Mouse (Mus musculus) activated CD4-positive, CD25-positive, alpha-beta regulatory T cell, adult 4 months (primary cell): Measurements from ENCODE around the gene Ank. TPM values are rescaled to one million over a fixed set of nuclear protein-coding genes. Genes with fewer than 3 reads are reported as not detected.

Experiments
- ATAC-seq: one replicate; pipeline ENCODE4 v1.8.0; 2017
- polyA plus RNA-seq, 2 experiments: library from polyadenylated mRNA; unstranded; fragments of 100-300 nt; shearing (Covaris generic); gene quantifications; one replicate each; pipeline ENCODE4 v1.2.1; 2017

Ank gene
- polyA plus RNA-seq, 2 experiments from 2014 or later, result 11.4 to 12.1 TPM

DNA sequence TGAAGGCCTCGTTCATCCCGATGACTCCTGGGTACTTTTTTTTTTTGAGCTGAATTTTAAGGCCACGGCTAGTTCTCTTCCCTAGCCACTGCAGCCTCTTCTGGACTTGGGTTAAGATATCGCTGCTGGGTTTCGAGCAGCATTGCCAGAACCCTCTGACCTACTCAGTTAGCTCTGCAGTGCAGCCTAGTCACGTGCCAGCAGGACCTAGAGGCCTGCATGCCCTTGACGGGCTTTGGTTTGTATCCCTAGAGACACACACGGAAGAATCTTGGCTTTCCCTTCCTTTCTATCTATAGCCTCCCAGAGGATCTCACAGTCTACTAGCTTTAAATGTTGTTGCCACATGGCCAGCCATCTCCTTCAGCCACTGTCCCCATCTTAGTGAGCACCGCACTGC is 73.3 kb downstream of the Ank start:
- ATAC-seq, result no peak

GRCm38 (mm10) chr15:27545203-27545602 is 78.7 kb downstream of the Ank start:
- ATAC-seq, result no peak

DNA sequence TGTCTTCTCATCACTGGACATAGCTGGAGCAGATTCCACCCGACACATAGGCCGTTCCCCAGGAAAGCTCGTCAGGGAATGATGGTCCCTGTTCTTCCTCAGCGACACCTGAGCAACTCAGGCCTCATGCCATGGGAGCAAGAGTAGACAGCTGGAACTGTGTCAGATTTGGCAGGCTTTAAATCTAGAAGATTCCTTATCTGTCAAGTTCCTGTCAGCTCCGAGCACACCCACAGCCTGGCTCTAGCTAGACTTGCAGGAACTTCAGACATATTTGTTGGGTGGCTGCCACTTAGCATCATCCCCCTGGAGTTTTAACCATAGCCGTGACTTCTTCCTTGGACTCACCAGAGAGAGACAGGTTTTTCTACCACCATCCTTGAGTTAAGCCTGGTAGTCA is 81.6 kb downstream of the Ank start:
- no peak for ATAC-seq

DNA sequence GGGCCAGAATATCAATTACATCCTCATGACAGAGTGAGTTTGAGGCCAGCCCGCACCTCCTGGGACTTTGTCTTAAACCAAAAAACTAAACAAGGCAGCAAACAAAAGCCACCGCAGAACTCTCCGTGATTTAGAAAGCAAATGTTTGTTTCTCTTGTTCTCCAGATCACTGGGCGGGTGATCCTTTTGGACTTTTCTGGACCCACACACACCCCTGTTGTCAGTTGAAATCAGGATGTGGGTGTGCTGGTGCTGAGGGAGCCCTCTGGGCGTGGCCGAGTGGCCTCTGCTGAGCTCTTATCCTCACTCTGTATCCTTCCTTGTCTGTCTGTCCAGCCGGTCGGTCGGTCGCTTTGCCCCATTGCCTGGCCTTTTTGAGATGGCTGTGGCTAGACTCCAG is 82.6 kb downstream of the Ank start:
- ATAC-seq, result no peak

- no peak for ATAC-seq
Observed at GRCm38 (mm10) chr15:27549878-27550277, 83.4 kb downstream of the Ank start.

DNA sequence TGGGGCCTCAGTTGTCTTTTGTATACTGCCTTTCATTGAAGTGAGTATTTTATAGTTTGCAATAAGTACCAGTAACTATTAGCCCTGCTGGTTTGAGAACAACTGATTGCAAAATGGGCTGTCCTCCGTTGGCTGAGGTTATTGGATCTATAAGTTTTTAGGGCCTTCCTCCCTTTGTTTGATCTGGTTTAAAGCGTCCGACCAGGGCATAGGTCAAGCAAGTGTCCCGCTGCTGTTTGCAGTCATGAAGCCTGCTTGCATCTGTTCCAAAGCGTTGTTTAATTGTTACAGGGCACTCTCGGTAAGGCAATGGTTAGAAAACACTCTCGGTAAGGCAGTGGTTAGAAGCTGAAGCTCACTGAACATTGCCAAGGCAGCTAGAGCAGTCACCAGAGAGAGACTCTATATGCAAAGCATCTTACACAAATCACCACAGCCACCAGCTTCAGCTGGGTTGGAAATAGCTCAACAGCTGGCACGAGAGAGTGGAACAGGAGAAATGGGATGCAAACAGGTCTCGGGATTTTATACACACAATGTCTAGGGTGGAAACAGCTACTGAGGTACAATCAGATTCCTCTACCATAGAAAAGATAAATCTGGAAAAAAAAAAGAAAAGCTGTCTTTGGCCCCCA is 84.0 kb downstream of the Ank start:
- ATAC-seq, result no peak

GRCm38 (mm10) chr15:27551117-27552114 is 84.9 kb downstream of the Ank start:
- ATAC-seq, result no peak

DNA sequence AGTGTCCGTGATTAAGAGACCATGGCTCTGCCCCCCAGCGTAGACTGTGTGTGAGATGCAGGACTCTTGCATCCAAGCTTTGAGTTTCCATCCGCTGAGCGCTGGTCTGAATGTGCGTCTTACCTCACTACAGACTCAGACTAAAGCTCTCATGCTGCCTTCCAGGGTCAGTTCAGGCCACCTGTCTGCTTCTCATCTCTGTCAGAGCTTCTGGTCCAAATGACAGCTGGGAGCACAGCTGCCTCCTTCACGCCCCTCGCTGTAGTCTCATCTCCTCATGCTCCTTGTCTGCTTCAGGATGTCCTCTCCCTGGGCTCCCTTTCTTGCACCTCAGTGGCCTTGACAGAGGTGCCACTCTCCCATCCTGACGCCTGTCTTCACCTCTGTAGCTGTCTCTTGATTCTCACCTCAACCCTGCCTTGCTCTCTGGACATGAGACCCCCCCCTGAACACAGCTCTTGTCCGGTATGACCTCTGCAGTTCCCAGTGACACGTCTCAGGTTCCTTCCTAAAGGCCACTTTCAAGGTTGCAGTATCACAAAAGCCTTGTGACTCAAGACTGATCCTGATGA is 85.7 kb downstream of the Ank start:
- ATAC-seq, result no peak

DNA sequence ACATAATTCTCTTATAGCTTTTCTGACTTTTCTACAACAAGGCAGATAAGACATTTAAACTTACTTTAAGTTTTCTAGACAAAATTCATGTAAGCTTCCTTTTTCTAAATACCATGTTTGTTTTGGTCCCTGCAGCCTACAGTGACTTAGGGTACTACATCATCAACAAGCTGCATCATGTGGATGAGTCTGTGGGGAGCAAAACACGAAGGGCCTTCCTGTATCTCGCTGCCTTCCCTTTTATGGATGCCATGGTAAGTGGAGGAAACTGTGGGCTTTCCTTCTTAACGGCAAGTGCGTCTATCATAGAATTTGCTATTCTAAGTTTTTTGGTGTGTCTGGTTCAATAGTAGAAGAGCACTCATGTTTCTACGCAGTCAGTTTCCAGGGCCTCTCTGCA is 87.1 kb downstream of the Ank start:
- ATAC-seq, result no peak

GRCm38 (mm10) chr15:27558456-27559147 is 92.1 kb downstream of the Ank start:
- no peak for ATAC-seq

DNA sequence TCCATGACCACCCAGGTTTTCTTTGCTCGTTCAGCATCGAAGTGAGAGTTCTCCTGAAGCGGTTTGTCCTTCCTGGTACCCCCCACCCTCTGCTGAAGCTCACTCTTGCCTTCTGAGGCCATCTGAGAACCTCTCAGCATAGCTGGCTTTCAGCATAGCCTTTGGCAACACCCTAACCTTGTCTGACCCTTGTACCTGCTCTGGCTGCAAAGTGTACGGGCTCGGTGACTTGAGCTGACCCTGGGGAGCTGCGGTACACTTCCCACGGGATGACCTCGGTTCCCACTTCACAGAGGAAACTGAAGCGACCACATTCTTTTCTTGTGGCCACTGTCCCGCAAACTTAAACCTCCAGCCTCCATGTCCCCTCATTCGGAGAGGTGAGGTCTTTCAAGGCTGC is 93.8 kb downstream of the Ank start:
- ATAC-seq, result no peak

GRCm38 (mm10) chr15:27564106-27565100 is 97.9 kb downstream of the Ank start:
- ATAC-seq, result no peak

- no peak for ATAC-seq
Observed at GRCm38 (mm10) chr15:27565626-27566185, 99.2 kb downstream of the Ank start.

DNA sequence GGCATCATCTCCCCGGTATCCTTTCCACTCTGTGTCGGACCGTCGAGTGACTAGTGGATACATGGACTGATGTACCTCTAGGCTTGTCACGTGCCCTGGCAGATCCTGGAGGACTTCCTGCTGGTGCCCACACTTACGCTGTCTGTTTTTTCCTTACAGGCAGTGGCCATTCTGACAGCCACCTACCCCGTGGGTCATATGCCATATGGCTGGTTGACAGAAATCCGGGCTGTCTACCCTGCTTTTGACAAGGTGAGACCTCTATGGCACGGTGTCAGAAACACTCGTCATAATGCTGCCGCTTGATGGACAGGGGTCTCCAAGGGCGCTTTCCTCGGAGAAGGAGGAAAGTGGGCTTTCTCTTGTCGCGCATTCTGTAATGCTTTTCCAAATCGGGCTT is 100.9 kb downstream of the Ank start:
- no peak for ATAC-seq

- ATAC-seq, result no peak
Observed at GRCm38 (mm10) chr15:27568371-27568770, 101.9 kb downstream of the Ank start.

DNA sequence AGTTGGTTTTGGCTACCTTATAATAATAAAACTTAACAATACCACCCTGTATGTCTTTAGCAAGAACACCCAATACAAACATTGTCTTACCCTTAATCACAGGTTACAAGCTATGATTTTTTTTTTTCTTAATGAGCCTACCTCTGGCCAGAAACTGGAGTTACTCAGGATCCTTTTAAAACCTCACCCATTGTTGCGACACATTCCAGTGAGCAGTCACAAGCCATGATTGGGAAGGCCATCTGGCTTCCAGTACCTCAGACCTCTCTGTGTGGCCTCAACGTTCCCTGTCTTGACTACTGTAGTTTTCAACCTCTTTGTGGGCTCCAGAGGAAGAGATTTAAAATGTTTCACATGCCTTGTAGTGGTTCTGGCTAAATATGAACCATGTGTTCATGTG is 103.4 kb downstream of the Ank start:
- no peak for ATAC-seq

GRCm38 (mm10) chr15:27570385-27570784 is 103.9 kb downstream of the Ank start:
- ATAC-seq, result no peak

- ATAC-seq, result no peak
Observed at GRCm38 (mm10) chr15:27571179-27571578, 104.7 kb downstream of the Ank start.

GRCm38 (mm10) chr15:27574992-27575781 is 108.7 kb downstream of the Ank start:
- ATAC-seq, result no peak

- ATAC-seq, result no peak
Observed at GRCm38 (mm10) chr15:27575932-27576331, 109.5 kb downstream of the Ank start.

DNA sequence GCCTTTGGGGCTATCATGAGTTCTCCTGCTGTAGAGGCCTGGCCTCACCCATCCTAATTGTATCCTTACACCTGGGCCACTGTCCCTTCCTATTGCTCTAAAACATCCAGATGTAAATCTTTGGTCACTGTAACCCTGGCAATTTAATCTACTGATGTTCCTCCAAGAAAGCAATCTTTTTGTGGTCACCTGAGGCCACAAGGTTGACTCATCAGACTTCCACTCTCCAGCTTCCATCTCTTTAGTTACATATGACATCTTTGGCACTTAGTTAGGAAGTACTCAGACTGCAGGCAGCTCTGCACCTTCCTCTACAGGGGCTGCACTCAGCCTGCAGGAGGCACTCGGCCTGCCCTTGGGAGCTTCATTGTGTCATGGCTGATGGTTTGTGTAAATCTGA is 110.4 kb downstream of the Ank start:
- no peak for ATAC-seq
